Mouse (Mus musculus): ENCODE results near the gene Gpr21.

DNA sequence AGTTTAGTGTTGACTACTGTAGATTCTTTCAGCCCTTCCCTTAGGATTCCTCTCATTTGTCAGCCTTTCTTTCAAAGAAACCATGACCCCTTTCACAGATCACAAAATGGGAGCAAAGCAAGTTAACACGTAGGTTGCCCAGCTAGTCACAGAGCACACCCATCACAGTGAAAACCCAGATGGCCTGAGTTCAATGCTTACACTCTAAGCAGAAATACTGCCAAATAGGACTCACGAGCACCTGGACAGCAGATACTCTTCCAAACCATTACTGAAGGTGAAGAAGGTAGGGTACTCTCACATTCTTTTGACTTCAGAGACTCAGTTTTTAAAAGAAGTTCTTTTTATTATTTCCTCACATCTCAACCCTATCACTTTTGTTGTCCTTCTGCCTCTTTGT, 40.2 kb downstream of the Gpr21 start:
- TF ChIP-seq POLR2A (IDR thresholded peaks at IDR 0.05; ENCODE audit: control insufficient read depth, low read depth, low read length) (no peak), CTCF (IDR thresholded peaks at IDR 0.05; ENCODE audit: control insufficient read depth, insufficient read depth, insufficient replicate concordance, low read depth, low read length) (no peak)
